Mouse (Mus musculus): Measurements from ENCODE around the gene Pla2g1b.
"Not testable (repeated sequence)": the region's sequence is repeated elsewhere in the genome, so short reads cannot be mapped to it uniquely, and the experiment has no call there.

Gene Pla2g1b

DNA sequence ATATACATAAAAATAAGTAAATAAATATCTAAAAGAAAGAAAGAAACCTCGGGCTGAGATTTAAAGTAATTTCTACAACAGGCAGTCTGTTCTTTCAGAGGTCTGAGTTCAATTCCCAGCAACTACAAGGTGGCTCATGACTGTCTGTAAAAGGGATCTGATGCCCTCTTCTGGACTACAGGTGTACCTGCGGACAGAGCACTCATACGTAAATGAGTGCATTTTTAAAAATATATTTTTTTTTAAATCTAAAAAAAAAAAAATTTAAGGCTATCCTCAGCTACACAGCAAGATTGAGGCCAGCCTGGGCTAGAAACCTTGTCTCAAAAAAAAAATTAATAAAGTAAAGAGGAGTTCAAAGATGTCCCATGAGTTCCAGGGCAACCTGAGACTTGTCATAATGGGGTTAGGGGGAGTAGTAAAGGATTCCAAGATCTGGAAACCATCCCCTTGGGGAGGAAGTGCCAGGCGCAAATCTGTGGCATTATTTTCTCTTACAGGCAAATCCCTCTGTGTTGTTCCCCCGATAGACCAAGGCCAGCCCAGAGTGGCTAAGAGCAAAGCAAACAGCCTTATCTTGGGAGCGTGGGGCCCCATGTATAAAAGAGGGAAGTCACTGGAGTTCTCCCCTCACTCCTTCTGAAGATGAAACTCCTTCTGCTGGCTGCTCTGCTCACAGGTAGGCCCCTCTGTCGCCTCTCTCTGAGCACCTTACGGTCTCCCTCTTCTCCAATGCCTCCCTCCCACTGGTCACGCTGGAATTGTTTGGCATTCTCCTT lies at the start of gene Pla2g1b:
Pla2g1b (plus strand) TSS at position 621 of the 779 bp plus-strand sequence.
- DNase-seq, result no peak

DNA sequence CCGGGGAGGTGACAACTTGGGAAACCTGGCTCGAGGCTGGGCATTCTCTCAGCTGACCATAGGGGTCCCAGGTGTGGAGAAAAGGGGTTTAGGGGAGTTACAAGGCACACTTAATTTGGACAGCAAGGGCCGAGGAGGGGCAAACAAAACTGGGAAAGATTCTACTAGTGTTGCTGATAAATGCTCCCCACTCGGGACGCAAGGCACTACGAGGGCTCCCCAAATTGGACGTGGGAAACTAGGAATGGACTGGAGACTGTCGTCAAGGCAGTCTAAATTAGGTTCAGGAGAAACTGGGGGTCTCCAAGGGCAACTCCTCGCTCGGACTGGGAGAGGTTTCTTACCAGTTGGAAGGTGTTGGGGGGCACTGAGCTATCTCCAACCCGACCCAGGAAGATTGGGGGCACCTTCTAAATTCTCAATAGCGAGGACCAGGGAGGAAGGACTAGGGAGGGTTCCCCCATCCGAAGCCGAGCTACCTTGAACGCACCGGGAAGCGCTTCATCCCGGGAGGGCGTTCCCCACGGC lies 37.2 kb upstream of the Pla2g1b start:
- no peak for DNase-seq

DNA sequence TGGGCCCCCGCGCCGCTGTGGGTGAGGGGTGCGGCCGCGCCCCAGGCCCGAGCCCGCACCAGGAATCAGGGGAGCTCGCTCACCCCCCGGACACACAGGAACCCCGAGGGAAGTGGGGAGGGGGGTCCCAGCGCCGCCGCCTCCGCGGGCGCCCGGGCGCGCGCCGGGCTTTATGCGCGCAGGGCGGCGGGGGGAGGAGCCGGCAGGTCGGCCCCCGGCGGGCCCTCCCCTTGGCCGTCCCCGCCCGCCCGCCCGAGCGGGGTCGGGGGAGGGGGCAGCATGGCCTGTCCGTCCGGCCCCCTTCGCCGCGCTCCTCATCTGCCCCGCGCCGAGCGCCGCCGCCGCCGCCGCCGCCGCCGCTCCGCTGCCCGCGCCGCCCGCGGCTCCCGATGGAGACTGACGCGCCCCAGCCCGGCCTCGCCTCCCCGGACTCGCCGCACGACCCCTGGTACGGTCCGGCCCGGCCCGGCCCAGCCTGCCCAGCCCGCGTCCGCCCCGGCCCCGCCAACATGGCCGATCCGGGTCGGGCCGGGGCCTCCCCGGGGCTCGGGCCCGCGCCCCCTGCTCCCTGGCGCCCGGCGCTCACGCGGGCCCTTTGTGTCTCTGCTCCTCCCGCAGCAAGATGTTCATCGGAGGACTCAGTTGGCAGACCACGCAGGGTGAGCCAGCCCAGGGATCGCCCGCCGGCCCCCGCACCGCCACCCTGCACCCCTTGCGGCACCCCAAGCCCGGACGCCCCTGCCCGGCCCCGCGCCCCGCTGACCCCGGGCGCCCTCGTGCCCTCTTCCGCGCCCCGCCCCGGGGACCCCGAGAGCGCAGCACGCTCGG lies 36.5 kb upstream of the Pla2g1b start, which contains the start of gene Msi1:
Msi1 (plus strand) TSS at position 241 of the 828 bp plus-strand sequence.
- DNase-seq, result peak; percentile 47

DNA sequence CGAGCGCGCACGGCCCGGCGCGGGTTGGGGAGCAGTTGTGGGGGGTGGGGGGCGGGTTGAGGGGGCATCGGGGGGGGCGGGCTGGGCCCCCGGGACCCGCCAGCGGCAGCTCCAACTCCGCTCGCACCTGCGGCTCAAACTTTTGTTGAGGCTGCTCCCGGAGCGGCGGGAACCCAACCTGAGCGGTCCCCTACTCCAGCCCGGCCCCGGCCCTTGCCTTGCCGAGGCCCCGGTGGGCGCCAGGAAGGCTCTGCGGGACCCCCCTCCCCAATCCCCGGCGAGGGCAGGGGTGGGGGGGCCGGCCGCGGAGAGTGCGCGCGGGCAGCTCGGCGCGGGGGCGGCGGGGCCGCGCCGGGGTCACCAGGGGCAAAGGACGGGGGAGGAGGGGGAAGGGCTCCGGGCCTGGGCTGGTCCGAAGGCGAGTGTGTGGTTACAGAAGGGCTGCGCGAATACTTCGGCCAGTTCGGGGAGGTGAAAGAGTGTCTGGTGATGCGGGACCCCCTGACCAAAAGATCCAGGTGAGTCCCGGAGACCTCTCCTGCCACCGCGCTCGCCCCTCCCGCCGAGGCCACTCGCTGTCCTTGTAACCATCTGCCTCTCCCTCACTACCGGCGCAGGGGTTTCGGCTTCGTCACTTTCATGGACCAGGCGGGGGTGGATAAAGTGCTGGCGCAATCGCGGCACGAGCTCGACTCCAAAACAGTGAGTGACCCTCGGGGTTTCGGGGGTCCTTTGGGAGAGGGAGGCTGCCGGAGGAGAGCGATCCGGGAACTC lies 35.7 kb upstream of the Pla2g1b start:
- no peak for DNase-seq

DNA sequence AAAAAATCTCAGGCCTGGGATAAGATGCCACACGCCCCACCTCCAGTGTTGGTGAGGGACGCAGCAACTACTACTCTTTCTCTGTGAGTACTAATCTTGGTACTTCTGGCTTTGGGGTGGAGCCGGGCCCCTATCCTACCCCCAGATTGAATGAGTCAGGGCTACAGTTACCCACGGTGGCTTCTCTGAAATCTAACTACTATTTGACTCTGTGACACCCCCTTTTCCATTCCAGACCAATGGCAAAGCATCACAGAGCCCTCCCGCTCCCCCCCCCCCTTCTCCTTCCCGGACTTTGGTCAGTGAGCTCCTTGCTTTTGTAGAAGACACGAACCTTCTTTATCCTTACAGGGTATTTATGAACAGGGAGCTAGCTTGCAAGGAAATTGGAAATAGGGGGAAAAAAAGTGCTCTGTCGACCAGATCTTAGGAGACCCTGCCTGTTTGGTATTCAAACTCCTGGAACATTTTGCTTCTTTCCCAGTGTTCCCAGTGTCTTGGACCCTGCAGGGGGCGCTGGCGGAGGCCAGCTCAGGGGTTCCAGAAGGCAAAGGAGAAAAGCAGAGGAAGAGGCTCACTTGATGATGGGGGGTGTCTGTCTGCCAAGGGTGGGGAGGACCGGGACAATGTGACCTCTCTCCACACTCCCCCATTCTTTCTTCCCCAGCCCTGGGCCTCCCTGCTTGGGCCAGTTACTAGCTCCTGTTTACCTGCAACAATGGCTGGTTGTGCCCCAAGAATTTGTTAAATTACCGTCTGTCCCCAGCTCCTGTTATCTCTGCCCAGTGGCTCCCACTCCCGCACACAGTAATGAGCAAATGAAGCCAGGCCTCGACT lies 34.8 kb upstream of the Pla2g1b start:
- no peak for DNase-seq

DNA sequence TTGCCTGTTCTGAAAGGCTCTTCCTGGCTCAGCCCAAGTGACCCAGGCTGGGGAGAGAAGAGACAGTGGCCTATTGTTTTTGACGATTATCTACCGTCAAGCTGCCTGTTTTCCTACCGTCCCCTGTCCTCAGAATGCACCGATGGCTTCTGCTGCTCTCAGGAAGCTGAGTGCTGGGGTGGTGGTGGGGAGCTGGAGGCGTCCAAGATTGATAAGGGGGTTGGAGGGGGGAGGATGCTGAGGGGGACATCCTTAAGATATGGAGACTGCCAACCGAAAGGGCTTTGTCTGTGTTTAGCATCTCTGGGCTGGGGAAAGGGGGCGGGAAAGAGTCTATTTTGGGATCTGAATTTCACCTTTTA lies 34.2 kb upstream of the Pla2g1b start:
- DNase-seq, result no peak

DNA sequence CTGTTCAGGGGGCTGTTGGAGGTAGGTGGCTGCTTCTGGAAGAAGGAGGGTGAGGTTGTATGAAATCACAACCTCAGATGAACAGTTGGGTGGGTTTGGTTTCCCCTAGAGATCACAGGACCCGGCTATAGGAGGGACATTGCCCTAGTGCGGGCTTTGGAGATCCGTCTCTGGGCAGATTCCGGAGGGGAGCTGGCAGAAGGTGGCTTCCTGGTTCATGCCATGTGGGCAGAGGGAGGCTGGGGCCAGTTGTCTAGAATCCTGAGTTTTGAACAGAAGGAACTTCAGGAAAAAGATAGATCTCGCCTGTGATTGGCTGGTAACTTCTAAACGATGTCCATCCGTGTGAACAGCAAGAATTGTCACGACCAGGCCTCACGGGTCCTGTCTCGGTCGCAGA lies 33.7 kb upstream of the Pla2g1b start:
- DNase-seq, result no peak

DNA sequence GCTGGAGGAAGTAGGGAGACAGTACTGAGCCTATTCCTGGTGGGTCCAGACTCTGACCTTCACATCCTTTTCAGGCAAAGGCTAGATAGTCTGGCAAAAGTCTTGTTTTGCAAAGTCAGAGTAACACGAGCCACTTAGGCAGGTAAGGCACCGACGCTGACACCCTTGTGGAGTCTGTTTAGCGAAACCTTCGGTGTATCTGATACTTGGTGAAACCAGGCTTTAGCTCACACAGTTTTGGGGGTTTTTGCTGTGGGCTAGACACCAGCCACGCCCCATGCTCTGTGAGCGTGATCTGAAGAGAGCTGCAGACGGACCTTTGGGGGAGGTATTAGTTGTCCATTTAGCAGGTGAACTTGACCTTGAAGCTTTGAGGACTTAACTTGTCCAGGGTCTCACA lies 32.9 kb upstream of the Pla2g1b start:
- DNase-seq, result no peak

DNA sequence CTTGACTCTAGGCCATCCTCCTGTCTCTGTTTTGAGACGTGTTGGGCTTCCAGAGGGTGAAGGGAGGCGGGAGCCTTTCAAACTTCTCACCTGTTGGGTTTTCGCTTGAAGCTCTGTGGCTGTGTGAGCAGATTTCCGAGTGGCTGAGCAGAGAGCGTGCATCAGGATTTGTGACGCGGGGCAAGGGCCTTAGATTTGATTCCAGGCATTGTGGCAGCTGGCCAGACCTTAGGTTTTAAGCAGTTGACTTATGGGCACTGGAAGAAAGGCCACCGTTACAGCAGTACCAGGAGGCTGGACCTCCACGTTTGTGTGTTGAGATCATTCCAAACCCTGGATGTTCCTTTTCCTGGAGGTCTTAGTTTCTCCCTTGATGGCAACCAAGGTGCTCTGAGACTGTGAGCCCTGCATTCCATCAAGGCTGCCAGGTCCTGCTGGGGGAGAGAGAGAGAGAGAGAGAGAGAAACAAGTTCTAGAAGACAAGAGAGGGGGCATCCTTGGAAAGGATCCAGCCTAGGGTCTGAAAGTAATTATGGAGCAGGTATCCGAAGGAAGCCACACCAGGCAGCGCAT lies 31.7 kb upstream of the Pla2g1b start:
- DNase-seq, result no peak

DNA sequence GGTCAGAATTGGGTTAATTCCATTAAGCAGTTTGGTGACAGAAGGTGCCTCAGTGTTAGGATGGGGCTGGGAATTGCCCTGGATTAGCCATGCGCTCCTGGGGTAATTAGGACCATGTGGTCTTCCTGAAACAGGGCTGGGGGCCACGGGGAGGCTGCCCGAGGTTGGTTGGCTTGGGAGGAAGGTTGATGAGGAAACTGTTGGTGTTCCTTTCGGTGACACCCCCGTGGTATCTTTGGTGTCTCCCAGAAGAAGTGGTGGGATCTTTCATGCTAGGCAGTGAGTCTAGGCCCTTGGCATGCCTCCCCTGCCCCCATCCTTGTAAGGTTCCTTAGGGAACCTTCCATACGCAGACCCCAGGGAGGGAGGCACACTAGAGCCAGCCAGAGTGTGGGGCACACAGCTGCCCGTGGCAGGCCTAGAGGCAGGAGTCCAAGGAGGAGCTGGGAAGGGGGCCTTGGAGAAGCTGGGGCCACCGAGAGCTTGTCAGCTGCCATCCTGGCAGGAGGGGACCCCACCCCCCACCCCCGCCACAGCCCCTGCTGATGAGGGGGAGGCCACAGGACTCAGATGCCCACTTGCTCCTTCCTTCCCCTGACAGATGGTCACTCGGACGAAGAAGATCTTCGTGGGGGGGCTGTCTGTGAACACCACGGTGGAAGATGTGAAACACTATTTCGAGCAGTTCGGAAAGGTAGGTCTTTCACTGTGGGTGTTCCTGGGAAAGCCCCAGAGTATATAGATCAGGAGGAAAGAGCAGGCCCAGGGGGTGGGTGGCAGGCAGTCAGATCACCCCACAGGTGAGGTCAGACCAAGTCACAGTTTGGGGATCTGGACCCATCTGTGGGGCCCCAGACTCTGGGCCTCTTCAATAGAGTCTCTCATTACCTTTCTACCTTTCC lies 31.0 kb upstream of the Pla2g1b start:
- DNase-seq, result no peak

DNA sequence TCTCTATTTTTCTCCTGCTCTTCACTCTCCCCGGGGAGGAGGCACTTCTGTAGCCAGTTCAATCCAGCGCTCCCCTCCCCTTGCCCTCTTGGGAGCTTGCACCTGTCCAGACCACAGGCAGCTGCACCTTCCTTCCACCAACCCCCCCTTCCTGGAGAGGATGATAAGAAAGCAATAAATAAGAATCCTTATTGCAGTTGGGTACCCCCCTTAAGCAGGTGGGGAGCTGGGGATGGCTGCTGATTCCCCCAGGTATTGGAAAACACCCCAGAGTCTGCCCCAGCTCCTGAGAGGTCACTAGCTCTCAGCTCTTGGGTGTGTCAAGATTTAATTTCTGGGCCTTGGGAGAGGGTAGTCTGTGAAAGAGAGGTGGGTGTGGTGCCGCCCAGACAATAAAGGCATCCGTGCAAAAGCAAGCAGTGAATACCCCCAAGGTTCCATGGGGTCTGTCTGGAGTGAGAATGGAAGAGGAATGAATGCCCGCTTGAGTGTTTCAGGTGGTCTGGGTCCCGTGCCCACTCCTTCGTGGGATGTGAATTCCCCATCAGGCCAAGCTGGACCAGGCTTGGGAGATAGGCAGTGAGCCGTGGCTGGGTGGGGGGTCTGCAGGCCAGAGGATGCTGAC lies 30.2 kb upstream of the Pla2g1b start:
- no peak for DNase-seq

DNA sequence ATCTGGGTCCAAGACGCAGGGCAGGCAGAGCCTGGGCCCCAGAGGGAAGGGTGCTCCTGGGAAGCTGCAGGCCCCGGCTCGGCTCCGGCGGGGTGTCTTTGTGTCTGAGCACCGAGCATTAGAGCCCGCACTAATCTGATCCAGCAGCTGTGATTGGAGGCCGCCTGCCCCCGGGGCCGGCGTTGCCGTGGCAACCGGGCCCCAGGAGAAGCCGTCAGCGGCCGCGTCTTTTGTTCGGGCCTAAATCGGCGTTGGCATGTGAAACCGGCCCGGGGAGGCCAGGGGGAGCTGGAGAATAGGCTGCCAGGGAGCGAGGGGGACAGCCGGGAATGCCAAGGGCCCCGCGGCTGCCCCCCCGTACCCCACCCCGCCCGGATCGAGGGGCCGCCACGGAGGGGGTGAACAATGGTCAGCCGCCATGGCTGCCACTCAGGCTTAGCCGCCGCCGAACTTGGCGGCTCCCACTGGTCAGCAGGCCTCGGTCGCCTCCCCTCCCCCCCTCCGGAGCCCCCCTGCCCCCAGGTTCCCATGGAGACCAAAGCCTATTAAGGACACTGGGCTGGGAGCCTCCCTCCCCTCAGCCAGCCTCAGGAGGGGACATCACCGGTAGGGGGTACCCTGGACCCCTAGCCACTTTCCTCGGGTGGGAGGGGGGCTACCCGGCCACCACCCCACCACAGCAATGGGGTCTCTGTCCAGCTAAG lies 29.5 kb upstream of the Pla2g1b start:
- peak; percentile 89 for DNase-seq

DNA sequence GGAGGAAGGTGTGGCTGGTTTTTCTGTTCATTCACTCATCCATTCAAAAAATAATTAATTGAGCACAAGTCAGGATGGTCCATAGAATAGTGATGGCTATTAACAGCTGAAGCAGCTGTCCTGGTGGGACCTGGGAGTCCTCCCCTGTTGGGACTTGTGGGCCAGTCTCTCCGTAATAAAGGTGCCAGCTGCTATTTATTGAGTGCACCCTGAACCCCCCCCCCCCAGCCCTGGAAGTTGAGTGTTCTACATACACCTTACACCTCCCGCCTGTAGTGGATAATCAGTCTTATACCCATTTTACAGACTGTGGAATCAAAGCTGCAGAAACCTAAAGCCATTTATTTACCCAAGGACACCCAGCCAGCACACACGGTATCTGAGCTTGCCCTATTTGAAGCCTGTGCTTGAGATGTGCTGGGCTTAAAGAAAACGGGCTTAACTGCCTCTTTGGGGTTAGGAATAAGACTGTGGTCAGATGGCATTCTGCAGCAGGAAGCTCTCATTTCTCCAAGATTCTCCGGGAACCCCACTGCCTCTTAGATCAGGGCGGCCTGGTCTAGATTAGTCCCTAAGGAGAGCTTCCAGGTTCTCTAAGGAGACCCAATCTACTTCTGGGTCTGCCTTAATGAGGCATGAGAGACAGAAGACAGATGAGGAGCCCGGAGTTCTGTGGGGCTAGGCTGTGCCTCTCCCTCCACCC lies 28.7 kb upstream of the Pla2g1b start:
- no peak for DNase-seq

DNA sequence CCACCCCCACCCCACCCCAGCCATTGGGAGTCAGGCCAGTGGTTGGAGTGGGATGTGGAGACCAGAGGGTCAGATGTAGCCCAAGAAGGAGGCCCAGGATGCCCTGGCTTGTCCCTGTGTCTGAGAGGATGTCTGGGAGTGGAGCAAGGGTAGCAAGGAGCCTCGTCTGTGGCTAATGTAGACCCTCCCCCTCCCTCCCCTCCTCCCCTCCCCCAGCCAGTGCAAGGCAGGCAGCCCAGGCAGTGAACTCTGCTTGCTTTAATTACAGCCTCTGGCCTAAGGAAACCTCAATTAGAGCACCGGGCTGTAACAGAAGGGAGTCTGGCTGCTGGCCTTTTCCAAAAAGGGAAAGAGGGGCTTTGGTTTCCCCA lies 28.1 kb upstream of the Pla2g1b start:
- DNase-seq, result no peak

DNA sequence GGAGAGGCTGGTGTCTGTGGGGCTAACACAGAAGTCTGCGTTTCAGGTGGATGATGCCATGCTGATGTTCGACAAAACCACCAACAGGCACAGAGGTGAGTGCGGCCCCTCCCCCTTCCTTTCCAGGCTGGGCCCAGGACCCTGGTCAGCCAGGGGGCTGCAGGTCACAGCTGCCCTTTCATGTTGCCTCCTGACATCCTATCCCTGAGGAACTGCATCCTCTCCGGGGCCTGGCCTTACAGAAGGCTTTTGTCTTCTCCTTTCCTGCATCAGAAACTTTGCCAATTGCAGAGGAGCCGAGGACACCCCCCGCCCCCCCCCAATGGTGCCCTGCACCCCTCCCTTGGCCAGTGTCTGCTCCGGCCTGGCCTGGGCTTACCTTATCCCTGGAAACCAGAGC lies 27.4 kb upstream of the Pla2g1b start:
- no peak for DNase-seq

DNA sequence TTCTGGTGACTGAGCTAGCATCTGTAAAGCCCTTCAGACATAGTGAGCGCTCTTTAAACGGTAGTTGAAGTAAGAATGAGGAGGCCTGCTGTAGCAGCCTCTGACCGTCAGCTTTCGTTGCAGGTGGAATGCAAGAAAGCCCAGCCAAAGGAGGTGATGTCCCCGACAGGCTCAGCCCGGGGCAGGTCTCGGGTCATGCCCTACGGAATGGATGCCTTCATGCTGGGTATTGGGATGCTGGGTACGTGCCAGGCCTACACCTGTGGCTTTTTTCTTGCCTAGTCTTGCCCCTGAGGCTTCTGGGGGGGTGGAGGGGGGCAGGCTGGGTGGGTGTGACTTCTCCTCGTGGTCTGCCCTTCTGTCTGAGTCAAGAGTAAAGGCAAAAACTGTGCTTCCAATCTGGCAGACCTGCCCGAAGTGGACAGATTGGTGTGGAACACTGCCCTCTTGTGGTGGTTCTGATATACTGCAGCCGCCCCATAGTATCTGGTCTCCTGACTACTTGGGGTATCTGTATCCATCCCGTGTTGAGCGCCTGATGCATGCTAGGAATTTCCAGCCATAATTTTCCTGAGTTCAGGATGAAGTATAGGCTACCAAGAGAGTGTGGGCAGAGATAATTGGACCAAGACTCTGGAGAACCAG lies 24.7 kb upstream of the Pla2g1b start:
- DNase-seq, result peak; percentile 74

DNA sequence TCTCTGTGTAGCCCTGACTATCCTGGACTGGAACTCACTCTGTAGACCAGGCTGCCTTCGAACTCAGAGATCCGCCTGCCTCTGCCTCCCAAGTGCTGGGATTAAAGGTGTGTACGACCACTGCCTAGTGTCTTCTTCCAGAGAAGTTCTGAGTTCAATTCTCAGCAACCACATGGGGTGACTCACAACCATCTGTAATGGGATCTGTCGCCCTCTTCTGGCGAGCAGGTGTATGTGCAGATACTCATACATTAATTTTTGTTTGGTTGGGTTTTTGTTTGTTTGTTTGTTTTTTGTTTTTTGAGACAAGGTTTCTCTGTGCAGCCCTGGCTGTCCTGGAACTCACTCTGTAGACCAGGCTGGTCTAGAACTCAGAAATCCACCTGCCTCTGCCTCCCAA lies 23.4 kb upstream of the Pla2g1b start:
- not testable (repeated sequence) for DNase-seq

DNA sequence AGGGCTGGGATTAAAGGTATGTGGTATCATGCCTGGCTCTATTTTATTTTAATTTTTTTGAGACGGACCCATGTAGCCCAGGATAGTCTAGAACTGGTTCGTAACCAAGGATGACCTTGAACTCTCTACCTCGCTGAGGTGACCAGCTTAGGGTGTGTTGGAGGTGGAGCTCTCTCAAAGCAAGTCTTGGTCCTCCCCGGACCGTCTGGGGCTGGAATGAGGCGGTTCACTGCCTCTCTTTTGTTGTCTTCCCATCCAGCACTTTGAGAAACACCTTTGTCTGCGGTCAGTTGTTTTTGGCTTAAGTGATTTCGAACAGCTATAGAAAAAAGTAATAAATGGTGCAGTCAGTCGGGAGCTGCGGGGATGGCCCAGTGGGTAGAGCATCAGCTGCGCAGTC lies 21.9 kb upstream of the Pla2g1b start:
- DNase-seq, result no peak

DNA sequence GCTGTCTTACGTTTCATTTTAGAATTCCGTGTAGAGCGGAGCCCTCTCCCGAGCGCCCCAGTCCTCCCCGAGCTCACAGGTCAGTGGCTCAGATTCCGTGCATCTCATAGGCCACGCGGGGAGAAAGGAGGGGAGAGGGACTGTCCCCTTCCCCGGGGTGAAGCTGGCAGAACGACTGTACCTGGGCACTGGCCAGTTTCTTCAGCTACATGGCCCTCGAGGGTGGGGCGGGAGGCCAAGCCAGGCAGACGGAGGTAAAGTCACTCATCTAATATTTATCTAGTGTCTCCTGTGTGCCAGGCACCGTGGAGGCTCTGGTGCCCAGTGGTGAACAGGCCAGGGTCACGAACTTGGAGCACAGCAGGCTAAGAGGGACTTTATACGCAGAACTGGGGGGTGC lies 19.0 kb upstream of the Pla2g1b start:
- no peak for DNase-seq

All from right cerebral cortex, postnatal 25 days (tissue).